Mouse (Mus musculus) CD4-positive, CD25-positive, alpha-beta regulatory T cell, adult 4 months (primary cell): ENCODE data around the gene Ralgps2. TPM values are rescaled to one million over a fixed set of nuclear protein-coding genes. Genes with fewer than 3 reads are reported as not detected.

Experiments used
- ATAC-seq: one replicate; pipeline ENCODE4 v1.8.0; 2017
- polyA plus RNA-seq, 2 experiments: library from polyadenylated mRNA; unstranded; fragments of 100-300 nt; shearing (Covaris generic); gene quantifications; one replicate each; pipeline ENCODE4 v1.2.1; 2017

Ralgps2 gene
- polyA plus RNA-seq, 2 experiments from 2014 or later = 33.0 to 55.6 TPM

DNA sequence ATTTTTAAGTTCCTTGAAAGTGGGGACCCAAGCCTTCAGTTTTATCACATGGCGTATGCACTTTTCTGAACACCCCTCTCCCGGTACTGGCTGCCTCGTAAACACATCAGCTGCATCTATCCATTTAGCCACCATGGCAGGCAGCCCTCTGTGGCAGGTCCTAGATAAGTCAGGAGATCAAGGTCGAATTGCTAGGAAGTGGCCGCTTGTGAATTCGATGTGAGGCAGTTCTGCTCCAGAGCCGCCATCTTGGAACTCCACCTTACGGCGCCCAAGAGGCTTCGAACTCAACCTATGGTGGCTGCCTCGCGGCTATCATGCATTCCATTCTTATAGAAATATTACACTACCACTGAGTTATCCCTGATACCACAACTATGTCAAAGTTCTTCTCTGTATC lies 14.8 kb upstream of the Ralgps2 start:
- no peak for ATAC-seq

DNA sequence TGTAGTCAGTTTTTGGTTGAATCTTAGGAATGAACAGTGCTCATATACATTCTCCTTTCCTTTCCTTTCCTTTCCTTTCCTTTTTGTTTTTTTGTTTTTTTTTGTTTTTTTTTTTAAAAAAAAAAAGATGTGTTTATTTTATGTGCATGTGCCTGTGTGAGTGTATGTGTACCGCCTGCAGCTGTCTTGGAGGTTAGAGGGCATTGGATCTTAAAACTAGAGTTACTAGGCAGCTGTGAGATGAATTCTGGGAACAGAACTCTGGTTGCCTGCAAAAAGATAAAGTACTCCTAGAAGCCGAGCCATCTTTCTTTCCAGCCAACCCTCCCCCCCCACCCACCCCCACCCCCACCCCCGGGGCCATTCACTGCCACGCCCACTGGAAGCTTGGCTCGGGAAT lies 10.9 kb upstream of the Ralgps2 start:
- ATAC-seq = no peak

DNA sequence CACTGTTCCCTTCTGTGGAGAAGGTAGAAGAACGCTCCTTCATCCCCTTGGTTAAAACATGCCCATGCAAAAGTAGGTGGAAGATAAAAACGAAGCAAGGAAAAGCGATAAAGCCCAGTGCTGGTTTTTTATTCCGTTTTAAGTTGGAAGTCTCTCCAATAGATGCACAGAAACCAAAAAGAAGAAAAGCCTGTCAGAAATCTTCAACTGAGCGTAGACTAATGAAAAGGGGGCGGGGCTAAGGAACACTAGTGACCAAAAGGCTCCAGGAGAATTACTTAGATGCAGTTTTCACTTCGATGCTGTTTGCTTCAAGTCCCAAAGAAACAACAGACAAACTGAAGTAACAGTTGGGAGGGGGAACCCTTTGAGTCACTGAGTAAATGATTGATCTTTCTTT lies 1.2 kb upstream of the Ralgps2 start:
- no peak for ATAC-seq

DNA sequence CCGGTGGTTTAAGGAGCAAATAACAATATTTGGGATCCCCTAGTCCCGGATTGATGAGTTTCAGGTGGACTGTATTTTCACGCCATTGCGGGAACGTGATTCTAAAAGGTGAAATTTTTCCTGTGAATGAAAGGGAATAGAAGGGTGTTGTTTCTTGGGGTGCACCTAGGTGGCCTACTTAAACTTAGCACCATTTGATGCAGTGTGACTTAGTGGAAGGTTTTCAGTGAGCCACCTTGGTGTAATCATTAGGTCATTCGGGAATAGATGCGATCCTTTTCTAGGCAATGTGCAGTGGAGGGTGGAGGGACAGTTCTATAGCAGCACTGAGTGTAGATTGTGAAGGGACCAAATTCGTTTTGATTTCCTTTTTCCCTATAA lies 706 bp upstream of the Ralgps2 start:
- ATAC-seq = peak; percentile 48

DNA sequence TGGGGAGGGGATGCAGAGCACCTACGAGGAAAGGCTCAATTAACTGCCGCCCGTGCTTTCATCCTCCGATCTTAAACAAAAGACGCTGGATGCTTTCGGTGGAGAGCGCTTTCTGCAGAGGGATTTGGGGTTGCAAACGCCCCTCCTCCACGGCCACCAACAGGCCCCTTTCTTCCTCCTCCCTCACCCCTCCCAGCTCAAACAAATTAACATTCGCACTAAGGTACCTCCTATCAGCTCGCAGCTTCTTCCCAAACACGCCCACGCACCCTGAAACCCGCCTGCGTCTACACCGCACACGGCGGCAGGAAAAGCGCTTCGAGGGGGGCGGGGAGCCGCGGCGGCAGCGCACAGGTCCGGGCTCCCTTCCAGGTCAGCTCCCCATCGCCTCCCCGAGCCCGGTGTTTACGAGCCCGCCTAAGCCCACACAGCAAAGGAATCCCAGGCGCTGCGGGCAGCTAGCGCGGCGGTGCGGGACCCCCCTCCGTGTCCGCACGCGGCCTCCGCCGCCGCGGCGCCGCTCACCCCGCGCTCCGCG lies 652 bp downstream of the Ralgps2 start:
- peak; percentile 63 for ATAC-seq

DNA sequence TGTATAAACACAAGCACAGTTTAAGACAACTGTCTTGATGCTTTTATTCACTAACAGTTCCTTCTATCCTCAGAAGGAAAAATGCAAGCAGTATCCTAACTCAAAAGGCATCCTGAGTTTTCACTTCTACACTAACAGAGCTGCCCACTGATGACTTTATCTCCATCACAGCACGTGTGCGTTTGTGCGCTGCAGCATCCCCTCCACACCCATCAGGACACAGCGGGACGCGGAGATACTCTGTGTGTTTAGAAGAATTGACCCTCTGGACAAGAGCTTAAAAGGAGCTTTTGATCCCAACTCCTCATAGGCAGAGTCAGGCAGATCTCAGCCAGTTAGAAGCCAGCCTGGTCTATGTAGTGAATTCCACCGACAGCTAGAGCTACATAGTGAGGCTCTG lies 2.0 kb downstream of the Ralgps2 start:
- ATAC-seq = no peak

DNA sequence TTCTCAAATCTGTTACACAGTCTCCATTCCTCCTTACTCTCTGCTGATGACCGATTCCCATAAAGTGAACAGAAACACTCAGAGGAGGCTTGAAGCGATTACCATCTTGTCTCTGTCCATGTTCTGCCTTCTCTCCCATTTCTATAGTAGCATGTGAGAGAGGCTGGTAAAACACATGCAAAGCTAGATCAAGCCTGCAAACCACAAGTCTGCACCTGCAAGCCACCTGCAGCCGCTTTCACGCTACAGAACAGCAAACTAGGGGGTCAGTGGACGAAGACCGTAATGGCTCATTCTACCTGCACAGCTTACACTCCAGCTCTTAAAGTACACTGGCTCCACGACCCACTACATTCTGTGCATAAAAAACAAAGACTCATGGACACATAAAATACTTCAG lies 5.7 kb downstream of the Ralgps2 start:
- no peak for ATAC-seq

DNA sequence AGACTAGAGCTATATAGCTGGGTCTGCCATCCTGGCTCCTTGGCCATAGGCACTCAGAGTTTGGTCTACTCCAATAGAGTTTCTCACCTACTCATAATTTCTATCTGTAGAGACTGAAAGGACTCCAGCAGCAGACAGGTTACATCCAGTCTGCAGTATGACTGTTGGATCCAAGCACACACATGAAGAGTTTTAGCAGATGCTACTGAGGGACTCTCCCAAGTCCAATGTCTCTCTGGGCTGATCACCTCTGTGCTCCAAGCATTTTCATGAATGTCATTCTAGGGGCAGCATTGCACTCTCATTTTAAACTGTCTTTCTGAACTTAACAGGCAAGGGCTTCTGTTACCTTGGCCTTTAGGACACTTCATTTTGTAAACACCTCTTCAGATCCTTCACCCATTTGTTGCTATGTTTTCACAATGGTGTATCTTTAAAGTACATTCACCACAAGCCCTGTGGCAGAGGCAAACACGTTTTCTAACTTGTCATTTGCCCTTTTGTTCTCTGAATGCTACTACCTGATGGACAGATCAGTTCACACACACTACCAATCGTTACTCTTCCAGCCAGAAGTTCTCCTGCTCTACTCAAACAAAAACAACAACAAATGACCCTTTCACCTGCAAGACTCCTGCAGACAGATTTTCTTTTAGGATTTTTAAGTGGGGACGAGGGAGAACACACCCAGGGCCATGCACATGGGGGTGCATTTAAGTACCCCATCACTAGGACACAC lies 7.2 kb downstream of the Ralgps2 start:
- ATAC-seq = no peak

DNA sequence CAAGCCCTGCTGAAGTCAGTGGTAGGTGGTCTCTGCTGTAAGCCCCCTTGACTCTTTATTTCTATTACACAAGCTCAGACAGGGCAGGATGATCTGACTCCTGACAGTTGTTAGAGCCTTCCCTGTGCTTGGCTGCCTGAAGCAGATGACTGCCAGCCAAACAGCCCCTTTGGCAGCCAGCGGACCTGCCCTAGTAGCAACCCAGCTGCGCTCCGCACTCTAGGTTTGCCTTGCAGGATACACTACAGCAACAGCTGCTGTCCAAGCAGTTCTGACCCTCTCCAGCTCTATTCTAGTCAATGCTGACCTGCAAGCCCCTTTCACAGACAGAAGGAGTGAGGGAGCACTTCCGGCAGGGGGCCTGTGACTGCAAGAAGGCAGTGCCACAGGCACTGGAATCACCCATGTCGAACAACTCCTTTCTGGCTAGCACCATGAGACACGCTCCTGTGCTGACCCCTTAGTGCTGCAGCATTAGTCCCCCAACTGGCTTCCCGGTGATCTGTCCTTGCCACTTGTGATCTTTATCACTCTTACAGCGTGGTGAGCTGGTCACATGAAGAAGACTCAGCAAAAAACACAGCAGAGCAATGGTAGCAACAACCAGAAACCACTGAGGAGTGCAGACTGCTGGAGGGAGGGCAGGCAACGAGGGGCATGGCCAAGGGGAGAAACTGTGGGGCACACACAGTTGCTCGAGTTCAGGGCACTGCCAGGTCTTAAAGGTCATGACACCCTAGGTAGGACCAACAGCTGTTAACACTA lies 8.1 kb downstream of the Ralgps2 start:
- no peak for ATAC-seq

DNA sequence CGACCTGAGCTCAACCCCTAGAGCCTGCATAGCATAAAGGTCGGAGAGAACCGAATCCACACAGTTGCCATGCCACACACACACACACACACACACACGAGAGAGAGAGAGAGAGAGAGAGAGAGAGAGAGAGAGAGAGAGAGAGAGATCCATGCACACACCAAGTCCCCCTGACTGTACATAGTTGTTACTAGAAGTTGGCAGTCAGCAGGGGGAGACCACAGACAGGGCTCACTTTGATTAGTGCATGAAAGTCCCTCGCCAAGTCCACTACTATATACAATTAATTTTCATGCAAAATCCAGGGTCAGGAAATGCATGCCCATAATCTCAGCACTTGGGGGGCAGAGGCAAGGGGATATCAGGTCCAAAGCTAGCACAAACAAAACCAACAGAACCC lies 9.2 kb downstream of the Ralgps2 start:
- no peak for ATAC-seq

DNA sequence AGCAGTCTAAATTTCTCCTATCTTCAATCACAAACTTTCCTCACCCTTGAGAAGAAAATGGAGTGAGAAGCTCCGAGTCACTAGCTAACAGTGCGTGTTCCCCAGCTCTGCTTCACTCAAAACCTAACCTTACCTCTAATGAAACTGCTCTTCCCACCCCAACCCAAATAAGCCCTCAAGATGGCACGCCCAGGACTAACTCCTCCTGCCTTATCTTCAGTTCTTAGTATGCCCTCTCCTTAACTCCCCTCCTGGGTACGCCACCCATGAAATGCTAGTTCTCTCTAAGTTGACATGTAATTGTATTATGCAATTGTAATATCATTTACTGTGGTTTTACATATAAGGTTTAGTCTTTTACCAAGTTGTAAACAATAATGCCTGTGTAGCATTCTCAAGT lies 11.2 kb downstream of the Ralgps2 start:
- no peak for ATAC-seq

DNA sequence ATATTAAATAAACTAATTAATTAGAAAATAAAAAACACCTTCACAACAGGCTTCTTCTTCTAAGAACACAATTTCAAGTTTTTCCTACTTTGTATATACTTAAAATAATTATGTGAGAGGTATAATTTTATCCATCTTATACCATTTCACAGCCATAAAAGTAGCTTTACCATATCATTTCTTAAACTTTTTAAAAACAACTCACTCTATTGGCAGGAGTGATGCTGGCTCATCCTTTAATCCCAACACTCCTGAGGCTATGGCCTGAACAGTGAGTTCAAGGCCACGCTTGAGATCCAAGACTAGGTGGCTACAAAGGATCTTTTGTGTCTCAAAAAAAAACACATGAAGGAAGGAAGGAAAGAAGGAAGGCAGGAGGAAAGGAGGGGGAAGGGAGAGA lies 15.9 kb downstream of the Ralgps2 start:
- ATAC-seq = no peak

DNA sequence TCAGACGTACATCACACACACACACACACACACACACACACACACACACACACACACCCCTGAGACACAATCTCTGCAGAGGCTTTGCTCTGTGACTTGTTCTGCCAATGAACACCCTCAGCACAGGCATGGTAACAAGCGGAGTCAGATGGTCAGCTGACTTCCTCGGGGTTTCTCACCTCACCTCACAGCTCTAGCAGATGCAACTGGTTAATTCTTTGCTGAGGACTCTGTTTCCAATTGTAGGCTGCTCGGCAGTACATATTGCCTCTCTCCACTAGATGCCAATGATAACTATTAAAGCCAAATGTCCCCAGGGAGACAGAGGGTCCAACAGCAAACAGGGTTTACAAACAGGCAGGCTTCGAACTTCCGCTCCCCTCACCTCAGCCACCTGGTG lies 16.5 kb downstream of the Ralgps2 start:
- ATAC-seq = no peak

DNA sequence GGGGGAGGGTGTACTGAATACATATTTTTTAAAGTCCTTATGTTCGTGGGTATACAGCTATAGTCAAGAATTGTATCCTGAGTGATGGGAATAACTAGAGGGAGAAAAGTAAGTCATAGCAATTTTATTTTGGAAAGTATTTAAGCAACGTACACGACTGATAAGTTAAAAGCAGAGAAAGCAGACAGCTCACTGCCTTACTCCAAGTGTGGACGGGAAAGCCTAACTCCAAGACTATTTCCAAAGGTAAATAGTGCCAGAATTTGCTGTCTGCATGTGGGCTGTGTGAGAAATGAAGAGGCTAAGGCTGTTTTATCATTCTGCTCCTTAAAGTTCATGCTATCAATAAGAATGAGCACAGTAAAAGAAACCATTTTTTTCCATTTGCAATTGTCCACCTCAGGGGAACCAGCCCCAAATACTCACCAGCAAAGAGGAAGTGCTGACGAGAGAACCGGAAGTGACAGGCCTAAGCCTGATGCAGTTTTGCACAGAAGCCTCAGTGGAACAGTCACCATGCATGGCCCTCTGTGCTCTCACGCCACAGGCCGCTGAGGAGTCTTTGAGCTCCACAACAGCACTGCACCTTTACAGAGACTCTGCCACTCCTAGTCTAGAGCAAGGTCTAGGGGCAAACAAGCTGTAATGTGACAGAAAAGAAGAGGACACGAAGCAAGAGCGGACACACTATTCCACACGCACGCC lies 18.0 kb downstream of the Ralgps2 start:
- peak; percentile 68 for ATAC-seq

DNA sequence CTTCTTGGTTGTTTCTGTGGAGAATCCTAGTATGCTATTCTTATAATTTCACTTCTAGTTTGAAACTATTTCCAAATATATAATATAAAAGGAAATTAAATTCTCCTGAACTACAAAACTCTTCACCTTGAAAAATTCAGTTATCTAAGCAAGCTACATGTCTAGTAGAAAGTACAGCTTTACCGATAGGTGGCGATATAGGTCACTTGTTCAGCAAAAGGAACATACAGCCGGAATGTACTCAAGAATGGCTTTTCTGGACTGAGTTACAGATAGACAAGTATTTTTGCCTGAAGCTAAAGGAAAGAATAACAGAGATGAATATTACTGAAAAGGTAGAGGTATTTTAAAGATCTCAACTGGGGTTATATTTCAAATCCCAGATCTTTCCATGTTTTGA lies 22.0 kb downstream of the Ralgps2 start:
- peak; percentile 80 for ATAC-seq

DNA sequence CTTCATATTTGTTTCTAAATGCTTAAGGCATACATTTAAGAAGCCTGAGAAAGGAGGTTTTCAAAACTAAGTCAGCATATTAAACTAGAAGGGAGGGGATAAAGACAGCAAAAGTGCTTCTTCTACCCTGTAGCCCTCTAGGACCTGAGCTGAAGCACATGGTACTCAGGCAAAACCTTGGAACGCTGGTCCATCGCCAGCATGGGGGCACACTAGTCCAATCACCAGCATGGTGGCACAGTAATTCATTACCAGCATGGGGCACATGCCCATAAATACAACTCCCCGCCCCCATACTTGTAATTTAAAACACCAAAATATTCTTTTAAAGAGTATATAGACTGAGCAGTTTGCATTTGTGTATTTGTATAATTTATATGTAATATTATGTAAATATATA lies 23.1 kb downstream of the Ralgps2 start:
- no peak for ATAC-seq

DNA sequence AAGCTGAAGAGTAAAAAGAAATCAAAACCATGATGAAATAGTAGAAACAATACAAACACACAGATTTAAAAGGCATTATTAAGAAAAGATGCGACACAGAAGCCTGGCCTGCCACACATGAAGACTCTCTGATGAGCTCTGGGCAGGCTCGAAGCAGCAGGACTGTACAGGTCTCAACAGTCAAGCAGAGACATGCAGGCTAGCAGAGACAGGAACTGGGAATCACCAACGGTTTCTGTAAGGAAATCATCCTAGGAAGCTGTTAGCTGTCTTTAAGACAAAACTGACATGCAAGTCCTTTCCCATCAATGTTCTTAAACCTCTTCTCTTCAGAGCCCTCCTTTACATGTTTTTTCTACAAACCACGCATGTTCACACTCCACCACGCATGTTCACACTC lies 24.5 kb downstream of the Ralgps2 start:
- no peak for ATAC-seq

DNA sequence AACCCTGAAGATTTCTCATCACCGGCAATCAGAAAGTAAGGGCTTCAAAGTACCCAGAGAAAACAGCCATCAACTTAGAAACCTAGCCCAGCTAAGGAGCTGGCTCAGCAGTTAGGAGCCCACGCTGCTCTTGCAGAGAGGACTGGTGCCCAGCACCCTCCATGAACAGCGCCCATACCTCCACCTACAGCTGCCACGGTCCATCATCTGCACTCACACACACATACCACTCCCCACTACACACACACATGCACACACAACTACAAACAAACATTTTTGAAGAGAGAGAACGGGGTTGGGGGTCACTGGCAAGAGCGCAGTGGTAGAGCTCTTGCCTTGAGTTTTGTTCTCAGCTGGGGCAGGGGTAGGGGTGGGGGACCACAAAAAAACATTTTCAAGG lies 26.2 kb downstream of the Ralgps2 start:
- no peak for ATAC-seq

DNA sequence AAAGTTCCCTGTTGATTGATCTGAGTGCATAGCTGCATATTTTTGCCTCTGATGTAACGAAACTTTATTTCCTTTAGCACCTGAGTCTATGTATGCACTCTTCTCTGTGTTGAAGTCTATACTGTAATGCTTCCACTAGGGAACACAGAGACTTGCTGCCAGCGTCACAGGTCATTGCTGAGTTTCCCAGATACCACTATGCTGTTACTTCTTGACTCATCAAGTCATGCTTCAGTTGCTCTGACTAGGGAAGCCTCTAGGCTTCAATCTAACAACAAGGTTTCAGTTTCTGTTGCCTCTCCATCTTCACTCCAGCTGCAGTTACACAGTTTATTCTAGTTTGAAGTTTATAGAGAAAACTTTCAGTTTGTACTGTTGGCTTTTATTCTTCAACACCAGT lies 28.5 kb downstream of the Ralgps2 start:
- peak; percentile 73 for ATAC-seq

DNA sequence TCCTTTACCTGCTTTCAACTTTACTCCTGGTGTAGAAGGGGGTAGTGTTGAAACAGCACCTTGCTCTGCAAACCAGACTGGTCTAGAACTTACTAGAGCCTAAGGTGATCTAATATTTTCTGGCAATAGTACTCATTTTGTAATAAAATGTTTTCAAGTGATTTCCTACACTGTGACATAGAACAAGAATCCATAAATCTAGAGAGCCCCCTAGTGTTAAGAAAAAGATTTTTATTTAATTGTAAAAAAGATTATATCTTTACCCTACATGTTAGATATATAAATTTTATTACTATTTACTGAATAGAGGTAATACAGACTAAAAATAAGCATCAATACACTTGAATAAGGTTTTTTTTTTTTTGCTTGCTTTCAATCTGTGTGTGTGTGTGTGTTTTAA lies 29.6 kb downstream of the Ralgps2 start:
- ATAC-seq = peak; percentile 22

DNA sequence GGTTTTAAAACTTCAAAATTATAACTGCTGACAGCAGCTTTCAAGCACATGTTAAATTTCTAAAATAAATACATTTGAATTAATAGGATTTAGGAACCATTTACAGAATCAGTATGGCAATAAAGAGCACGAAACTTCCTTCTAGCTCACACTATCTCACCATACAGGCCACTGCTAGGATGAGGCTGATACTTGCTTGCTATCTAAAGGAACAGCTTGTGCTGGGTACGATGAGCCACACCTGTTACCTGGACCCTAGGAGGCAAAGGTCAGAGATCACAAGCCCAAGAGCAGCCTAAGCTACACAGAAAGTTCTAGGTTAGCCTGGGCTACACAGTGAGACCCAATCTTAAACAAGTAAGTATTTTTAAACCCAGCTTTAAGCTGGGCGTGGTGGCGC lies 30.2 kb downstream of the Ralgps2 start:
- no peak for ATAC-seq

DNA sequence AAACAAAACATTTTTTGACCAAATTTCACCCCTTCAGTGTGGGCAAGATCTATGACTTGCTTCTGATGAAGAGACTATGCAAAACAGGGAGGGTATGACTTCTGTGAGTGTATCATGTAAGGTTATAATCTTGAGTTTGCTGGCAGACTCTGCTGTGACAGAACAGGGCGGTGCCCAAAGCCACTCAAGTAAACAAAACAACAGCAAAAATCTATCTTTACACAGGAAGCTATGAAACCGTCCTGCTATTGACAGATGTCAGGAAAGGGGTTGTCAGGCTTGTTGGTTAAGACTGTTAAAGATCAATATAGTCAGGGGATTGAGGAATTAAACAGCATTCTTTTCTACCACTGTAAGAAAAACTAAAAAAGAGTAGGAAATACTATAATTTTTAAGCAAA lies 33.8 kb downstream of the Ralgps2 start:
- ATAC-seq = peak; percentile 40

DNA sequence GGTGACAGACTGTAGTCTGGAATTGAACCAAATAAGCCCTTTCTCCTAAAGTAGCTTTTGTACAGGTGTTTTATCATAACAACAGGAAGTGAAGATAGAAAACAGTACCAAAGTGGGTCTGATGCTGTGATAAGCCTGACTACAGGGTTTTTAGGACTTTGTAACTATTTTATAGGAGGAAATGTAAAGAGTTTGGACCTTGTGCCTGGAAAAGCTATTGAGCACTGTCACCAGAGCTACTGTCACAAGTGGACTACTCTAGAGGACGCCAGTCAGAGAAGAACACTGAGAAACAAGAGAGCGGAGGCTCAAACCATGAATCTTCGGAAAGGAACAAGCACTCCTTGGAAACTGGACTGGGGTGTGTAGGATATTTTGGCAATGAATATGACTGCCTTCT lies 35.5 kb downstream of the Ralgps2 start:
- ATAC-seq = no peak

DNA sequence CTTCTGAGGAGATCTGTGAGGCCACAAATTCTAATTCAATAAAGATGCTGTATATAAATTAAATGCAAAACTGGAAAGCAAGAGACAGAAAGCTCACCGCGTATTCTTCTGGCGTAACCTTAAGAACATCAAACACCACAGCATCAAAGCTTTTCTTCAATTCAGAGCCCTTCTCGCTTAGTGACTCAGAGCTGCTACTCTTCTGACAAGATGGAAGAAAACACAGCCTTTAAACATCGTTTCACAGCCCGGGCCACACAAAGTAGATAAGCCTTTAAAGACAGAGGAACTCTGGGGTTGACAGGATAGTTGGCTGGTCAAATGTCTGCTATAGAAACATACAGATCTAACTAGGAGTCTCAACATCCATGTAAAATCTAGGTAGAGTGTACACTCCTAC lies 37.7 kb downstream of the Ralgps2 start:
- ATAC-seq = peak; percentile 58
